Mouse (Mus musculus) midbrain, embryonic 14.5 days (tissue): ENCODE results near the gene Suco. TPM values are rescaled to one million over a fixed set of nuclear protein-coding genes. Genes with fewer than 3 reads are reported as not detected.

Experiments used
- ATAC-seq: fragments of 200-750 bp; cut with Nextera tagmentation; 2 replicates; pipeline ENCODE4 v1.8.0; 2017; ENCODE audit warnings: moderate number of reproducible peaks, moderate library complexity; ENCODE audit not compliant: low FRiP score, low TSS enrichment
- DNase-seq: peaks from one replicate; pipeline ENCODE4 v3.0.0-alpha.2; 2015
- H3K27ac ChIP-seq: fragments of 300-500 bp; sonication (generic); replicated peaks from 2 replicates; pipeline ENCODE4 v1.5.1; 2014; ENCODE audit warnings: mild to moderate bottlenecking, low read depth, low read length, moderate library complexity
- H3K27me3 ChIP-seq: fragments of 300-500 bp; sonication (generic); 2 replicates; pipeline ENCODE4 v1.6.1; 2014; ENCODE audit warnings: low read length, control low read depth, mixed read lengths; ENCODE audit not compliant: control insufficient read depth, insufficient read depth
- H3K36me3 ChIP-seq: fragments of 300-500 bp; sonication (generic); 2 replicates; pipeline ENCODE4 v1.6.1; 2014; ENCODE audit warnings: low read length, control low read depth; ENCODE audit not compliant: control insufficient read depth, insufficient read depth
- H3K4me1 ChIP-seq: fragments of 300-500 bp; sonication (generic); 2 replicates; pipeline ENCODE4 v1.6.1; 2014; ENCODE audit warnings: mild to moderate bottlenecking, antibody characterized with exemption, low read length, control low read depth; ENCODE audit not compliant: control insufficient read depth, insufficient read depth
- H3K4me2 ChIP-seq: fragments of 300-500 bp; sonication (generic); 2 replicates; pipeline ENCODE4 v1.6.1; 2014; ENCODE audit warnings: mild to moderate bottlenecking, low read length, moderate library complexity
- H3K4me3 ChIP-seq: fragments of 300-500 bp; sonication (generic); replicated peaks from 2 replicates; pipeline ENCODE4 v1.5.1; 2014; ENCODE audit warnings: low read depth, low read length
- H3K9ac ChIP-seq: fragments of 300-500 bp; sonication (generic); replicated peaks from 2 replicates; pipeline ENCODE4 v1.6.1; 2014; ENCODE audit warnings: mild to moderate bottlenecking, low read length, moderate library complexity
- H3K9me3 ChIP-seq: fragments of 300-500 bp; sonication (generic); 2 replicates; pipeline ENCODE4 v1.6.1; 2016; ENCODE audit warnings: low read length, control low read depth, mixed read lengths; ENCODE audit not compliant: control insufficient read depth
- WGBS: fragments of 180-500 bp; shearing (Covaris S2); extraction: QIAGEN DNeasy Blood & Tissue Kit; methylation state at CpG from one replicate; pipeline ENCODE4 v1.1.7; 2014; 5-methylcytosine and 5-hydroxymethylcytosine counted together
- polyA plus RNA-seq: library from polyadenylated mRNA; unstranded; fragments of >200 nt; fragmentation: Nextera tagmentation; extraction: Ambion mirVana; gene quantifications from 2 replicates; pipeline ENCODE4 v1.2.1, GENCODE M21; 2014

Gene Suco
- 27.2 and 27.8 TPM in 2 replicates for polyA plus RNA-seq

- H3K4me2 ChIP-seq, result peak within 1 kb of the TSS; percentile 90
- DNase-seq (peak; percentile 100), ATAC-seq (peak; percentile 98)
- WGBS, result under 1% methylated on average over 66 of the region's 74 CpGs
- H3K4me1 ChIP-seq, result peaks cover 26% of the 10 kb centered on the region
- peak within 1 kb of the TSS; percentile 91 for H3K9ac ChIP-seq
- H3K27me3 ChIP-seq, result no peaks in the 10 kb centered on the region
- H3K27ac ChIP-seq, result peak within 1 kb of the TSS; percentile 98
- no peaks in the 10 kb centered on the region for H3K9me3 ChIP-seq
- no peaks in the 10 kb centered on the region for H3K36me3 ChIP-seq
- H3K4me3 ChIP-seq, result peak within 1 kb of the TSS; percentile 82
Observed at GRCm38 (mm10) chr1:161876553-161877447, at the start of gene Suco. TSS of gene Suco (minus strand) at chr1:161876682.

GRCm38 (mm10) chr1:161925281-161925805 is 48.9 kb upstream of the Suco start:
- WGBS, result 88% methylated on average over 13 of the region's 13 CpGs
- Histone ChIP-seq H3K36me3 (no peaks in the 10 kb centered on the region), H3K27me3 (no peaks in the 10 kb centered on the region), H3K9ac (no peak overlapping the region), H3K4me3 (no peak overlapping the region), H3K4me2 (no peak overlapping the region), H3K27ac (no peak overlapping the region), H3K9me3 (no peaks in the 10 kb centered on the region), H3K4me1 (no peaks in the 10 kb centered on the region)
- ATAC-seq (no peak), DNase-seq (no peak)

GRCm38 (mm10) chr1:161924321-161924720 is 47.8 kb upstream of the Suco start:
- Histone ChIP-seq H3K36me3 (no peaks in the 10 kb centered on the region), H3K4me2 (no peak overlapping the region), H3K4me1 (no peaks in the 10 kb centered on the region), H3K27me3 (no peaks in the 10 kb centered on the region), H3K9ac (no peak overlapping the region), H3K9me3 (no peaks in the 10 kb centered on the region), H3K4me3 (no peak overlapping the region), H3K27ac (no peak overlapping the region)
- DNase-seq, result no peak
- WGBS, result 46% methylated on average over 3 of the region's 3 CpGs
- no peak for ATAC-seq

DNA sequence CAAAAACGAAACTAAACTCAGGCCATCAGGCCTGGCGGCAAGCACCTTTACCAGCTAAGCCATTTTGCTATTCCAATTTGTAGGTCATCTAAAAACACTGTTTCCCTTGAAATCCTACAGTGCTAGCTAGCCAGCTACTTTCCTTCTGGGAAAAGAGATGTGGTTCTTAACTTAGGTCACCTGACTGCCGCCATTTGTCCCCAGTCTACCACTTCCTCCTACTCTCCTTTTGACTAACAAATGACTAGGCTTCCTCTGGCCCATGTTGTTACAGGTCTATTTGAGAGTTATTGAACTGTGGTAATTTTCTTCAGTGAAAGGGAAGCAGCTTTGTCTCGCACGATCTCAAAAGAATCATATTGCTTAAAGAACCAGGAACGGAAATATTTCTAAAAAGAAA is 45.4 kb upstream of the Suco start:
- H3K4me1 ChIP-seq, result no peaks in the 10 kb centered on the region
- no peak overlapping the region for H3K4me3 ChIP-seq
- H3K27ac ChIP-seq, result no peak overlapping the region
- no peak overlapping the region for H3K9ac ChIP-seq
- H3K4me2 ChIP-seq, result no peak overlapping the region
- WGBS, result 82% methylated on average over 6 of the region's 6 CpGs
- DNase-seq (no peak), ATAC-seq (no peak)
- no peaks in the 10 kb centered on the region for H3K36me3 ChIP-seq
- H3K9me3 ChIP-seq, result no peaks in the 10 kb centered on the region
- H3K27me3 ChIP-seq, result no peaks in the 10 kb centered on the region

DNA sequence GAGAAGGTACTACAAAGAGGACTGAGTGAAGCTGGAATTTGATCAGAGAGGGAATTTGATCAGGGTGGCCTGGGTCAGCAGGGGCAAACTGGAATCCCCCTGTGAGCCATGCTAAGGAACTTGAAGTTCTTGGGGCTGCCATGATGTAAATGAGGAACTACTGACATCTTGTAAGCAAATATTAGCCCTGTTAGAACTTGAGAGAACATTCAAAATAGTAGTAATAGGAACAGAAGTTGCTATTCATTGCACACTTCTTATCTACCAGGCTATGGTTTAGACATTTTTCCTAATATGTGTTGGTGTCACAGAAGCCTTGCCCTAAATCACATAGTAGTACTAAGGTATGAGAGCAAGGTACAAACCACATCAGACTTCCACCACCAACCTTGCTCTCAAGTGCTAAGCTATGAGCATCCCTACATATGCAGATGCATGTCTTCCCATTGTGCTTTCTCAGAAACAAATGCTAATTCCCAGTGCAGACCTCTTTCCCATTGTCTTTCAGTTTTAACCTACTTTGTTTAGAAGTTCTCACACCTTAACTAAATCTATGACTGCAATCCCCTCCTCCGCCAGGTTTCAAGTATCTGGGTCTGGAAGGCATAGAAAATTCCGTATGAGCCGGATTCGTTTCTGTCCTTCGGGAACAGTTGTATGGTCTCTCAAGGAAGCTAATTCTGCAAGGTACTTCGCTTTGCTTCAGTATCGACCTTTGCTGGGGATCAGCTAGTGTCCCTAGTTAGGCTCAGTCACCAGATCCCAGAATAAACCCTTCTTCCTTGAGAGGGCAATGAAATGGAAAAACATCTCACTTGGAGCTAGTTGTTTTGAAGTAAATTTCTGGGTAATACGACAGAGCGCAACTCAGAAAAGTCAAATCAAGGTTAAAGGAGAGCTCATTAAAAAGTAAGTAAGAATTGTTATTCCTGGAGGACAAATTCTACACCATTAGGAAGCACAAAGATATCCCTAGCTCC is 44.3 kb upstream of the Suco start:
- no peak overlapping the region for H3K4me2 ChIP-seq
- H3K36me3 ChIP-seq, result no peaks in the 10 kb centered on the region
- H3K4me1 ChIP-seq, result no peaks in the 10 kb centered on the region
- WGBS, result 86% methylated on average over 9 of the region's 9 CpGs
- no peaks in the 10 kb centered on the region for H3K27me3 ChIP-seq
- H3K9me3 ChIP-seq, result no peaks in the 10 kb centered on the region
- DNase-seq, result no peak
- no peak for ATAC-seq
- no peak overlapping the region for H3K9ac ChIP-seq
- H3K4me3 ChIP-seq, result no peak overlapping the region
- H3K27ac ChIP-seq, result no peak overlapping the region

DNA sequence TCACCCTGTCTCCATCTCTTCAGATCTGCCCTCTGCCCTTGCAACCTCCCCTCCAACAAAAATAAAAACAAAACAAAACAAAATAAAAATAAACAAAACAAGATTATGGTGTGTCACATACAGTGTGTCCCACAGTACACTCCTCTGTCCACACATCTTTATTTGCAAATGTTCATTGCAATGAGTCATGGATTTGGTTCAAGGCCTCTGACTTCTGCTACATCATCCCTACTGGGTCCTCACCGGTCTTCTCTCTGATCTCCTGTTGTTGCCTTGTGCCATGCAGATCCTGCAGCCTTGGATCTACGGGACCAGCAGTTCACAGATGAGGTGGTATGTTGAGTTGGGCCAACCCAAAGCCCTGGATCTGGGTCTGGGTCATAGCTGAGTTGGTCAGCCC is 43.1 kb upstream of the Suco start:
- H3K36me3 ChIP-seq, result no peaks in the 10 kb centered on the region
- ATAC-seq, result no peak
- H3K9me3 ChIP-seq, result no peaks in the 10 kb centered on the region
- no peak for DNase-seq
- no peak overlapping the region for H3K4me3 ChIP-seq
- H3K27me3 ChIP-seq, result no peaks in the 10 kb centered on the region
- H3K9ac ChIP-seq, result no peak overlapping the region
- 94% methylated on average over 2 of the region's 2 CpGs for WGBS
- no peak overlapping the region for H3K4me2 ChIP-seq
- H3K4me1 ChIP-seq, result no peaks in the 10 kb centered on the region
- H3K27ac ChIP-seq, result no peak overlapping the region

DNA sequence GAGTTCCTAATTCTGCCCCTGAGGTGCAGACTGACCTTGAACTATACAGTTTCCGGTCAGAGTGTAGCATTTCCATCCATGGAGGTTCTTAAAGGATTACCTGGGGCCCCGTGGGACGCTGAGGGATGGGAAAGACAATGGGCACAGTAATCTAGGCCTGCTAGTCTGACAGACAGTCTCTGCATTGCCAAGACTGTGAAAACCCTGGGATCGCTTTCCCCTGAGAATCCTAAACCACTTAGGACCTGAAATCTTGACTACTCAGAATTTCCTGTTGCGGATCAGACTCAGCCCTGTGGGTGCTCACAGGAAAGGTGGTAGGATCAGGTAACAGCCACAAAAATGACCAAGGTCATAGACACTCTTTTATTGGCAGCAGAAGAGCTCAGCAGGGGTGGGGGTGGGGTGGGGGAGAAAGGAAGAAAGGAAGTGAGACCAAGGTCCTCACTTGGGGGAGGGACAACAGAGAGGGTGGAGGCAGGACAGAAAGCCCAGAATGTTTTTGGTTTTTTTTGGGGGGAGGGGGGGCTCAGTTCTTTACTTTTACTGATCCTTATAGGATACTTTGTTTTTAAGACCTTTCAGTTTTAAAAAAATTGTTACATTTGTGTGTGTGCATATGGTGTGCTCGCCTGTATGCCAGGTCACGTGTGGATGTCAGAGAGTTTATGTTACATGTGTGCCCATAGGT is 42.3 kb upstream of the Suco start:
- ATAC-seq, result no peak
- Histone ChIP-seq H3K4me1 (no peaks in the 10 kb centered on the region), H3K9me3 (no peaks in the 10 kb centered on the region), H3K4me2 (no peak overlapping the region), H3K36me3 (no peaks in the 10 kb centered on the region), H3K27ac (no peak overlapping the region), H3K27me3 (no peaks in the 10 kb centered on the region), H3K9ac (no peak overlapping the region), H3K4me3 (no peak overlapping the region)
- 50% methylated on average over 7 of the region's 7 CpGs for WGBS
- no peak for DNase-seq

DNA sequence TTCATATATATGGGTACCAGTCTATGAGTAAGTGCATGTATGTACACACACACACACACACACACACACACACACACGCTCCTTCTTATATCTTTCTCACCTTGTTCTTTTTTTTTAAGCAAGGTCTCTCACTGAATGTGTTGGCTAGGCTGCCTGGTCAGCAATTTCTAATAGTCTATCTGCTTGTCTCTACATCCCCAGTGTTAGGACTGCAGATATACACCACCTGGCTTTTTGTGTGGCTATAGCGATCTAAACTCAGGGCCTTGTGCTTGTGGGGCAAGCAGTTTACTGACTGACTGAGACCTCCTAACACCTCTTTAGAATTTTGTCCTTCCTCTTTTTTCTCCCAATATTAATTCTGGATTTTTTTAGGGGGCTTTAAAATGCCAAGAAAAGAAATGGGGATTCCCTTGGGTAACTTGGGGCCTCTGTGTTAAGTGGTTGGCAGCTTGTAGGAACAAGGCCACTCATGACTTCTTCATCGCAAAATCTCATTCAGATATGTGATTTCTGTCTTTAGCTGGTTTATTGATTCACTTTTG is 41.5 kb upstream of the Suco start:
- WGBS, result 94% methylated on average over 3 of the region's 3 CpGs
- no peak for DNase-seq
- Histone ChIP-seq H3K4me3 (no peak overlapping the region), H3K9me3 (no peaks in the 10 kb centered on the region), H3K9ac (no peak overlapping the region), H3K27ac (no peak overlapping the region), H3K36me3 (no peaks in the 10 kb centered on the region), H3K27me3 (no peaks in the 10 kb centered on the region), H3K4me2 (no peak overlapping the region), H3K4me1 (no peaks in the 10 kb centered on the region)
- no peak for ATAC-seq
